Mouse (Mus musculus): ENCODE measurements around the gene Tdp2. TPM values are rescaled to one million over a fixed set of nuclear protein-coding genes. Genes with fewer than 3 reads are reported as not detected.

Gene Tdp2
- 10 to 100 TPM in 23 of 26 experiments, 1 to 10 TPM in 3; 6.8 to 64.5 (median 26.5) TPM for total RNA-seq (2018; cell fraction: chromatin; rRNA removed)
- 10 to 100 TPM in 16 of 26 experiments, 1 to 10 TPM in 10; 3.7 to 15.0 (median 11.3) TPM for total RNA-seq (2018; cell fraction: cytosol; rRNA removed)
- total RNA-seq (2018; cell fraction: nucleus; rRNA removed) = 10 to 100 TPM in 25 of 26 experiments, 1 to 10 TPM in 1; 9.4 to 57.6 (median 19.4) TPM
- 15.5 to 19.5 TPM (median 17.7 TPM) in 3 replicates for polyA plus RNA-seq (2018)

DNA sequence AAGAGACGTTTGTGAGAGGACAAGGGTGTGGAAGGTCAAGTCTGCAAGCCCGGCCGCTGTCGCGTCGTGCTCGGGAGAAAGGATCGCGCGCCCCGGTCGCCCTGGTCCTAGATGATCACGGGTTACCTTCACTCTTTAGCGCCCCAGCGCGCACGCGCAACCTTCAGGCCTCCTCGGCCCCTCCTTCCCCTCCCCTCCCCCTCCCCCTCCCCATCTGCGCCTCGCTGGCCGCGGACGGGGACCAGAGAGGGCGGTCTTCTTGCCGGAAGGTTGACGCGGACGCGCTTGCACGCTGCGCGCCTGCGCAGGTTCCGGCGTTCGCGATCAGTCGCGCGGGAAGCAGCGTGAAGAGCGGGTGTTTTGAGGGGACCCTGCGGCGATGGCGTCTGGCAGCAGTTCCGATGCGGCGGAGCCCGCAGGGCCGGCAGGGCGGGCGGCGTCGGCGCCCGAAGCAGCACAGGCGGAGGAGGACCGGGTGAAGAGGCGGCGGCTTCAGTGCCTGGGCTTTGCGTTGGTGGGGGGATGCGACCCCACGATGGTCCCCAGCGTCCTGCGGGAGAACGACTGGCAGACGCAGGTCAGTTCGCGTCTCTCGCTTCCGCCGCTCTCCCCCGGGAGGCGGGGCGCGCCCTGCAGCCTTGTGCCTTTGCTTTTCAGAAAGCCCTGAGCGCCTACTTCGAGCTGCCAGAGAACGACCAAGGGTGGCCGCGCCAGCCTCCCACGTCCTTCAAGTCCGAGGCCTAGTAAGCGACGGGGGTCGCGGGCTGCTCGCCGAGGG, at the start of gene Tdp2, which contains the start of gene Acot13:
TSS of gene Tdp2 (plus strand) at position 327 of the 778 bp plus-strand sequence.
TSS of gene Acot13 (minus strand) at position 188 of the 778 bp plus-strand sequence.
- Histone ChIP-seq H3K4me3 (ENCODE audit: inconsistent target) (peak within 1 kb of the TSS; percentile 83), H3K36me3 (ENCODE audit: inconsistent target) (no peaks in the 10 kb centered on the region), H3K79me2 (ENCODE audit: inconsistent target) (peaks cover 78% of the 10 kb centered on the region), H3K27ac (peak within 1 kb of the TSS; percentile 79)
- WGBS (ENCODE audit: missing documents) = under 1% methylated on average over 58 of the region's 90 CpGs

DNA sequence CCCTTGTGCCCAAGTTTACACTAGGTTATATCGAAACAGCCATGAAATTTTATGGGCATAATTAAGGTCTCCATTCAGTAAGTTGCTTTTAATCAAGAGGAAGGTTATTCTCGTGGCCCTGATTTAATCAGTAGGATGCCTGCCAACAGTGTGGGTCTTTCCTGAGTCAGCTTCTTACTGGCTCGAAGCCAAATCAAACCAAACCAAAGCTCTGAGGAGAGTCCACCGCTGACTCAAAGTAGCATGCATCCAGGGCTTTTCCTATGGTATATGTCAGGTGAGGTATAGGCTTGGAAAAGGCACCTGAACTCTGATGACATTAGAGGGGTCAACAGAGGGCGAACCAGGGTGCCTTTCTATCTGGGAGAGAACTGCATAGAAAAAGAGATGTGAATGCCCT, 49.6 kb upstream of the Tdp2 start:
- Histone ChIP-seq H3K4me3 (ENCODE audit: inconsistent target) (no peak overlapping the region), H3K27ac (no peak overlapping the region), H3K36me3 (ENCODE audit: inconsistent target) (no peaks in the 10 kb centered on the region), H3K79me2 (ENCODE audit: inconsistent target) (0 out of 2 replicates have a peak, but pooled peaks cover 2% of the 10 kb centered on the region)
- WGBS (ENCODE audit: missing documents) = 47% methylated on average over 5 of the region's 5 CpGs

DNA sequence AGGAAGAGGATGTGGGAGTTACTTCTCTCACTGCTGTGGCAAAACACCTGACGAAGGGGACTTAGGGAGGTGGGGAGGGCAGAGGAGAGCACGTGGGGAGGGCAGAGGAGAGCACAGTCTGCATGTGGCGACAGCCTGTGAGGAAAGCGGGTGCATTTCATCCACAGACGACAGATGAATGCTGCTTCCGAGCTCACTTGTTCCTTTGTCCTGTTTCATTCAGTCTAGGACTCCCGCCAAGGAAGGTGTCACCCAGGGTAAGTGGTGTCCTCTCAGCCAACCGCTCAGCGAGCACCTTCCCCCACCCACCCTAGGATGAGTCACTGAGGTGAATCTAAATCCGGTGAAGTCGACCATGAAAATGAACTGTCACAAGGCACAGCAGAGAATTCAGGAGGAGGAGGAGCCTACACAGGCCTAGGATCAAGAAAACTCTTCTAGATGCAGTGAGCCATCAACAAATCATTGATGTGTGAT, 45.4 kb upstream of the Tdp2 start:
- 41% methylated on average over 11 of the region's 11 CpGs for WGBS (ENCODE audit: missing documents)
- Histone ChIP-seq H3K27ac (peak overlapping the region; percentile 1; the same call in 1 of the 2 replicates), H3K79me2 (ENCODE audit: inconsistent target) (peaks cover 37% of the 10 kb centered on the region), H3K4me3 (ENCODE audit: inconsistent target) (no peak overlapping the region), H3K36me3 (ENCODE audit: inconsistent target) (no peaks in the 10 kb centered on the region)

DNA sequence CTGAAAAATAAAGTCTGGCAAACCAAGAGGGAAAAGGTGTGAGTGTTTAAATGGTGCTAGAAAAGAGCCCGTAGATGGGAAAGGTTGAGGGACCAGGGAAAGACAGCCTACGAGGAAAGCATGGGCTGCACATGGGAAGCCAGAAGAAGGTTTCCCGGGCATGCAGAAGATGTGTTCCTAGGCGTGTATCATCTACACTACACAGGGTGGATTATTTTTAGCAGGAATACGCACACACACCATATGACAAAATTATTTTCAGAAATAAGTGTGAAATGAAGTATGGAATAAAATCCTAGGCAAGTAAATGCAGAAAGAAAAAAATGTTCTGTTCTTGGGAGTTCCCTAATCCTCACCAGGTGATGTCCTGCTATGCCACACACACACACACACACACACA, 44.0 kb upstream of the Tdp2 start:
- H3K36me3 ChIP-seq (ENCODE audit: inconsistent target) = no peaks in the 10 kb centered on the region
- H3K4me3 ChIP-seq (ENCODE audit: inconsistent target) = no peak overlapping the region
- 100% methylated on average over 5 of the region's 5 CpGs for WGBS (ENCODE audit: missing documents)
- H3K27ac ChIP-seq = no peak overlapping the region
- H3K79me2 ChIP-seq (ENCODE audit: inconsistent target) = peaks cover 37% of the 10 kb centered on the region

DNA sequence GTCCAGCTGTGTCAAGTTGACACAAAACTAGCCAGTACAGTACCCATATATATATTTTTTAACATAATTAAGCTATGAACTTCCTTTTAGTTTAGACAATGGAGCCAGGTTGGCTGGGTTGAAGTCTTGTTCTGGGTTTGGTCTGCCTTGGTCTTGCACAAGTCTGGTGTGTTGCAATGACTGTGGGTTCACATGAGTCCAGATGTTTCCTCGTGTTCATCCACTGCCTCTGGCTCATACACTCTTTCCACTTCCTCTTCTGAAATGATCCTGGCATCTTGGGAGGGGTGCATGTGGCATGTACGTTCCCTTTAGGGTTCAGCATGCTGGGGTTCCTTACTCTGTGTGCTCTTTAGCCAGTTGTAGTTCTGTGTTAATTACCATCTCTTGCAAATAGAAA, 40.1 kb upstream of the Tdp2 start:
- H3K4me3 ChIP-seq (ENCODE audit: inconsistent target) = no peak overlapping the region
- WGBS (ENCODE audit: missing documents) = 0% methylated on average over 2 of the region's 2 CpGs
- H3K79me2 ChIP-seq (ENCODE audit: inconsistent target) = peaks cover 48% of the 10 kb centered on the region
- H3K36me3 ChIP-seq (ENCODE audit: inconsistent target) = no peaks in the 10 kb centered on the region
- H3K27ac ChIP-seq = peak overlapping the region; percentile 100

DNA sequence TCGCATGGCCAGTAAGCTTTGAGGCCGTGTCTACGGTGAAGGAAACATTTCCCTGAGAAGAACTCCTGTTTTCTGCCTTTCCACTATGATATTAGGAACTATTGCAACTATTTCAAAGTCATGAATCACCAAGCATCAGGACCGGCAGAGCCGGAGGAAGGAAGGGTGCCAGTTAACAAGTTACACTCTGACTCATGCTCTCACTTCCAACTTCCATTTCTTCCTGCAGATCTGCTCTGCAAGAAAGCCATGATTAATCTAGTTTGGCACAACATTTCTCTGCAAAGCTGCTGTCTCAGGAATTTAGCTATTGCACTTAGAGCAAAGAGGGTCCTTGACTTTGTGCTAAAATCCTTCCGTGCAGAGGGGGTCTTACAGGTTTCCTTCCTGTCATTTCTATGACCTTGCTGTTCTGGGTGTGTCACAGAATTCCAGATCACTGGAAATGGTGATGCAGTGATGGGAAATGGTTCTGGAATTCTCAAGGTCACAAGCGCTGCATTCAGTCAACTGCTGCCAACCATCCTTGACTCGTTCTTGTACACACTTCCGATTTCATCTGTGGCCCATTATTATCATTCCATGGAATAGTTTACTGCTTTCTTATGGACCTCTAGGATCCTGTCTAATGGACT, 39.0 kb upstream of the Tdp2 start:
- peak overlapping the region; percentile 100 for H3K27ac ChIP-seq
- 33% methylated on average over 9 of the region's 9 CpGs for WGBS (ENCODE audit: missing documents)
- H3K36me3 ChIP-seq (ENCODE audit: inconsistent target) = no peaks in the 10 kb centered on the region
- no peak overlapping the region for H3K4me3 ChIP-seq (ENCODE audit: inconsistent target)
- H3K79me2 ChIP-seq (ENCODE audit: inconsistent target) = peaks cover 46% of the 10 kb centered on the region

DNA sequence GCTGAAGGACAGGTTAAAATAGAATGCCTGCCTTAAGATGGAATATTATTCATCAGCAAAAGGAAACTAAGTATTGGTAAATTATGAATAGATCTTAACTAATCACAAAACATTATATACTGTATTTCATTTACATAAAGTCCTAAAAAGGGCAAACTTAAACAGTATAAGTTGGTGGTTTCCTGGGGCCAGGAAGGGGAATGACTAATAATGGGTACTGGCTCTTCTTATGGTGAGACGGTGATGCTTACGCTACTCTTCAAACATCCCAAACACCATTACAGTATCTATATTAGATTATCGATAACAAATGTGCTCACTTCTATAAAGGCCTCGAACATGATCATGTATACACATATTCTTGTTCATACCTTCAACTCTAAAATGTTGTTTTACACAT, 32.8 kb upstream of the Tdp2 start:
- 81% methylated on average over 4 of the region's 4 CpGs for WGBS (ENCODE audit: missing documents)
- H3K36me3 ChIP-seq (ENCODE audit: inconsistent target) = peaks cover 2% of the 10 kb centered on the region; the same call in 1 of the 2 replicates
- H3K27ac ChIP-seq = peak overlapping the region; percentile 99
- H3K79me2 ChIP-seq (ENCODE audit: inconsistent target) = peaks cover 56% of the 10 kb centered on the region
- H3K4me3 ChIP-seq (ENCODE audit: inconsistent target) = no peak overlapping the region

DNA sequence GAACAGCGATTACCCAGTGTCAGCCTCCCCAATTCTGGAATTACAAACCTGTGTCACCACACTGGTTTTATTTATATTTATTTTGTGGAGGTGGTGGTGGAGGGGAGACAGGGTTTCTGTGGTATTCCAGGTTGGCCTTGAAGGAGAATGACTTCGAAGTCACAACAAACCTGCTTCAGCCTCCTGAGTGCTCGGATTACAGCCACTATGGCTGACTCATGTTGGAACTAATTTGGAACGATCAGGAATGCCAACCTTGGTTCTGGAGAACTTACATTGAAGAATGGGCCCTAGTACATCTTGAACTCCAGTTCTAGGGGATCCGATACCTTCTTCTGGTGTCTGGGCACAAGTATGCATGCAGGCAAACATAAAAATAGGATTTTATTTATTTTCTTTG, 32.1 kb upstream of the Tdp2 start:
- WGBS (ENCODE audit: missing documents) = 77% methylated on average over 5 of the region's 5 CpGs
- peaks cover 7% of the 10 kb centered on the region; the same call in 1 of the 2 replicates for H3K36me3 ChIP-seq (ENCODE audit: inconsistent target)
- H3K79me2 ChIP-seq (ENCODE audit: inconsistent target) = peaks cover 56% of the 10 kb centered on the region
- peak overlapping the region; percentile 57 for H3K4me3 ChIP-seq (ENCODE audit: inconsistent target)
- peak overlapping the region; percentile 99 for H3K27ac ChIP-seq

DNA sequence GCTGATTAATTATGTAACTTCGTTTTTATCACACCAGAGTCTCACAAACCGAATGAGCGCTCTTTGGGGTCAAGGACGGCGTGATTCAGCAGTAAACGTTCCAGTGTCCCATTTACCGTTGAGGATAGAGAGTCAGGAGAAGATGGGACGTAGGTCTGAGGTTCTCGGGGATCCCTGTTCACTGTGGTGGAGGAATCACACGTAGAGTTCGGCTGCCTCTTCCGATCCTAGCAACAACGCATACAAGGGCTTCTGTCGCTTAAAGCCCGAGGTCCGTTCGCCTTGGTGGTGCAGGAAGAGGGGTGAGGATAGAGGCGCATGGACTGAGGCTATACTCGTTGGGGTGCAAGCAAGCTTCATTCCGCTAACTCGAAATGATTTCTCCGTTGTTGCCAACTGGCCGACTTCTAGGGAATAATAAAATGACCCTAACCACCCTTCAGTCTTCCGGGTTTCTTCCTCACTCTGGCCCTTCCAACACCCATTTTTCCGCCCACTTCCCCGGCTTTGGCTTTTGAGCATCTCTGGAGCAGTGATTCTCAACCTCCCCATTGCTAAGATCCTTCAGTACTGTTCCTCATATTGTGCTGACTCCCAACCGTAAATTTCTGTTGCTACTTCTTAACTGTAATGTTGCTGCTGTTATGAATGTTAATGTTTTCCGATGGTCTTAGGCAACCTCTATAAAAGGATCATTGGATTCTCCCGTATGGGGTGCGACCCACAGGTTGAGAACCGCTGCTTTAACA, 31.4 kb upstream of the Tdp2 start:
- Histone ChIP-seq H3K36me3 (ENCODE audit: inconsistent target) (peaks cover 7% of the 10 kb centered on the region; the same call in 1 of the 2 replicates), H3K79me2 (ENCODE audit: inconsistent target) (peaks cover 63% of the 10 kb centered on the region), H3K27ac (peak overlapping the region; percentile 99), H3K4me3 (ENCODE audit: inconsistent target) (peak overlapping the region; percentile 57)
- WGBS (ENCODE audit: missing documents) = under 1% methylated on average over 31 of the region's 31 CpGs

DNA sequence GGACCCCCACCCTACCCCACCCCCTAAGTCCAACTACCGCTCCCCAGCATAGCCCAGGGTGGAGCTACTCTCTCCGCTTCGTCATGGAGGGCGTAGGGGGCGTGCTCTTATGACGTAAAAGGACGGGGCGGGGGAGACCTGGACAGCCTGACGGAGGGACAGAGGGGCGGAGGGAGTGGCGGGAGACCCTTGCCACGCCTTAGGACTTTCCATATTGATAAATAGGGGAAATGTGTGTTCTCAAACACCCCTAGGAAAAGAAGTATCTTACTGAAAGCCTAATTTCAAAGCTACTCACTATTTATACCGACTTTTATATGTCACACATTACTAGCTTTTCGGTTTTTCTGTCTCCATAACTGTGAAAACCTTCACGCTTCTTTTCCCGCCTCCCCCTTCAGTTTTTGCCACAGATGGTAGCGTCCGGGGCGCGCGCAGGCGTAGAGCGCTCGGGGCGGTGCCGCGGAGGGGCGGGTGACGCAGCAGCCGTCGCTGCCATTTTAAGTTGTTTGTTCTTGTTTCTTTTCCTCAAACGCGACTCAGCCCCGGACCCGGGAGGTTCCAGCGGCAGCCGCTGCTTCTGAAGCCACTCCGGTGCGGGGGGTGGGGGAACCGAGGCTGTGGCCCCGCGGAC, 30.7 kb upstream of the Tdp2 start:
- under 1% methylated on average over 38 of the region's 42 CpGs for WGBS (ENCODE audit: missing documents)
- Histone ChIP-seq H3K4me3 (ENCODE audit: inconsistent target) (peak overlapping the region; percentile 57), H3K27ac (peak overlapping the region; percentile 99), H3K36me3 (ENCODE audit: inconsistent target) (peaks cover 14% of the 10 kb centered on the region; the same call in 1 of the 2 replicates), H3K79me2 (ENCODE audit: inconsistent target) (peaks cover 70% of the 10 kb centered on the region)

DNA sequence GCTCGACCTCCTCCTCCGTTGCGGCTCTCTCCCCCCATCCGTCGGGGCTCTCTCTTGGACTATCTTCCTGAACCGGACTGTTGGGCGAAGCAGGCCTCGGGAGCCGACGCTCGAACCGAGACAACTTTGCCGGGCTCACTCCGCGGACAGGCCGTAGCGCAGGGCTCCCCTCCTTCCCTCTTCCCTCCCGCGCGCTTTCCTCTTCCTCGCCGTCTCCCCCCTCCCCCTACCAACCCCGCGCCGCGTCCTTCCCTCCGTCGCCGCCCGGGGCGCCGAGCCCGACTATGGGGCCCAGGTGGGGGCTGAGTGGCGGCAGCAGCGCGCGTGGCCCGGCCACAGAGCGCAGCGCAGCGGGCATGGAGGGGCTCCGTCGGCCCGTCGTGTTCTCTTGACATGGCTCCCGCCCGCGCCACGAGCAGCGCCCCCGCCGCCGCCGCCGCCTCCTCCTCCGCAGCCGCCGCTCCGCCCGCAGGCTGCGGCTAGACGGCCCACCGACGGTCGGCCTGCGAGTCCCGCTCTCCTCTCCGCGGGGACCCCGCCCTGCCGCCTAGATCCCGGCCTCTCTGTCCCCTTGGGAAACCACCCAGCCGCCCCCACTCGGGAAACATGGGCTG, 30.1 kb upstream of the Tdp2 start, which contains the start of gene BC005537:
TSS of gene BC005537 (plus strand) at position 350 of the 614 bp plus-strand sequence.
- H3K79me2 ChIP-seq (ENCODE audit: inconsistent target) = peaks cover 77% of the 10 kb centered on the region
- WGBS (ENCODE audit: missing documents) = under 1% methylated on average over 37 of the region's 74 CpGs
- H3K4me3 ChIP-seq (ENCODE audit: inconsistent target) = peak within 1 kb of the TSS; percentile 82
- H3K27ac ChIP-seq = peak within 1 kb of the TSS; percentile 99
- H3K36me3 ChIP-seq (ENCODE audit: inconsistent target) = peaks cover 17% of the 10 kb centered on the region; the same call in 1 of the 2 replicates

DNA sequence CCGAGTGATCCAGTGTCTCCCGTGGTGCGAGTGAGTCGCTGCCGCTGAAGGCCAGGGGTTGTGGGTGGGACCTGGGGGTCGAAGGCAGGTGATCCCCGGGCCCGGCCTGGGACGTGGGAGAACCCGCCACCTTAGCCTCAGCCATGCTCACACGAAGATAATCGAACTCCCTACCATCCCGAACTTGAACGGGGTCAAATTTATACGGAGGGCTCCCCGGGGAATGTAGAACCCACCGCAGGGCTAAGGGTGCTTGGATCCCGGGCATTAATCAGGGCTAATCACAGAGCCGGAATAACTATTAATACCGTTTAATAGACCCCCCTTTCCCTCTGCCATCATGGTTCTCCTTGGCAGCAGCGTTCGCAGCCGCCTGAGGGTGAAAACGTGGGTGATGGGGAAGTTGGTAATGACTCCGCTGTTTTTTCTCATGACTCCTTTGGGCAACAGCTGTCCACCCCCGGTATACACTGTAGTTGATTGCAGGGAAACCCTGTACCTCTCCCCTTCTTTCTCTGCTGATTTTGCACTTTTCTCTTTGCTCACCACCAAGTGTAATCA, 29.3 kb upstream of the Tdp2 start:
- Histone ChIP-seq H3K36me3 (ENCODE audit: inconsistent target) (peaks cover 19% of the 10 kb centered on the region; the same call in 1 of the 2 replicates), H3K27ac (peak overlapping the region; percentile 94), H3K79me2 (ENCODE audit: inconsistent target) (peaks cover 81% of the 10 kb centered on the region), H3K4me3 (ENCODE audit: inconsistent target) (peak overlapping the region; percentile 82)
- WGBS (ENCODE audit: missing documents) = 1% methylated on average over 25 of the region's 26 CpGs

DNA sequence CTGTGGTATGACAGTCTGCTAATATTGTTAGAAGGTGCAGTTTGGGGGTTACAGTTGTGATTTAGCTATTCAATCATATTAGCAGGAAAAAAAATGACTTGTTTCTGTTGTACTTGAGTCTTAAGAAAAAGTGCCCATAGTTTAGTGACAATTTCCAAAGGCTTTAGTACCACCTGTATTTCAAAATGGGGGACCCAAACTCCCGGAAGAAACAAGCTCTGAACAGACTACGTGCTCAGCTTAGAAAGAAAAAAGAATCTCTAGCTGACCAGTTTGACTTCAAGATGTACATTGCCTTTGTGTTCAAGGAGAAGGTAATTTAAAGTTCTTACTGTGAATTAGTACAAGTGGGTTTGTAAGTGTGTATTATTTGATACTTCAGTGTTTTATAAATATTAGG, 28.3 kb upstream of the Tdp2 start:
- WGBS (ENCODE audit: missing documents) = 0% methylated on average over 2 of the region's 2 CpGs

More for the DNA sequence above, 28.3 kb upstream of the Tdp2 start:
- Histone ChIP-seq H3K36me3 (ENCODE audit: inconsistent target) (peaks cover 27% of the 10 kb centered on the region), H3K79me2 (ENCODE audit: inconsistent target) (peaks cover 81% of the 10 kb centered on the region), H3K4me3 (ENCODE audit: inconsistent target) (peak overlapping the region; percentile 82), H3K27ac (peak overlapping the region; percentile 94)

All from macrophage (primary cell).